Mouse (Mus musculus): ENCODE data around the gene H2-T24. TPM values are rescaled to one million over a fixed set of nuclear protein-coding genes. Genes with fewer than 3 reads are reported as not detected.
"Not testable (repeated sequence)": the region's sequence is repeated elsewhere in the genome, so short reads cannot be mapped to it uniquely, and the experiment has no call there.

The H2-T24 gene
- 3.5 and 3.6 TPM in 2 replicates for polyA plus RNA-seq (2014; fragmentation: Nextera tagmentation; extraction: Ambion mirVana)

GRCm38 (mm10) chr17:36020191-36021073, at the start of gene H2-T24:
TSS of gene H2-T24 (minus strand) at chr17:36020560.
- no peaks in the 10 kb centered on the region for H3K27me3 ChIP-seq (ENCODE audit: control insufficient read depth, insufficient read depth, low read length)
- ATAC-seq (ENCODE audit: insufficient read depth, low FRiP score, low TSS enrichment) = no peak
- peaks cover 2% of the 10 kb centered on the region; the same call in 1 of the 2 replicates for H3K36me3 ChIP-seq (ENCODE audit: control insufficient read depth, insufficient read depth, low read length)
- H3K4me3 ChIP-seq (ENCODE audit: low read depth, low read length) = no peak within 1 kb of the TSS
- no peak for DNase-seq (ENCODE audit: low spot score)
- 0 out of 2 replicates have a peak, but pooled peaks cover 2% of the 10 kb centered on the region for H3K4me1 ChIP-seq (ENCODE audit: control insufficient read depth, insufficient read depth, low read length)
- H3K27ac ChIP-seq (ENCODE audit: low read depth, low read length) = no peak within 1 kb of the TSS
- 0 out of 2 replicates have a peak within 1 kb of the TSS, but pooled peaks have one; percentile 6 for H3K4me2 ChIP-seq (ENCODE audit: low read depth)
- H3K9me3 ChIP-seq (ENCODE audit: control insufficient read depth, low read length) = no peaks in the 10 kb centered on the region
- H3K9ac ChIP-seq (ENCODE audit: low read length) = no peak within 1 kb of the TSS
- WGBS = 50% methylated on average over 15 of the region's 15 CpGs

- ATAC-seq (ENCODE audit: insufficient read depth, low FRiP score, low TSS enrichment) (no peak), DNase-seq (ENCODE audit: low spot score) (peak; percentile 73)
- Histone ChIP-seq H3K4me3 (ENCODE audit: low read depth, low read length) (no peak overlapping the region), H3K9ac (ENCODE audit: low read length) (no peak overlapping the region), H3K36me3 (ENCODE audit: control insufficient read depth, insufficient read depth, low read length) (no peaks in the 10 kb centered on the region), H3K4me2 (ENCODE audit: low read depth) (no peak overlapping the region), H3K27me3 (ENCODE audit: control insufficient read depth, insufficient read depth, low read length) (no peaks in the 10 kb centered on the region), H3K4me1 (ENCODE audit: control insufficient read depth, insufficient read depth, low read length) (no peaks in the 10 kb centered on the region), H3K27ac (ENCODE audit: low read depth, low read length) (no peak overlapping the region), H3K9me3 (ENCODE audit: control insufficient read depth, low read length) (no peaks in the 10 kb centered on the region)
- 20% methylated on average over 2 of the region's 2 CpGs for WGBS
These were observed 40.5 kb upstream of the H2-T24 start for GRCm38 (mm10) chr17:36060829-36061228.

DNA sequence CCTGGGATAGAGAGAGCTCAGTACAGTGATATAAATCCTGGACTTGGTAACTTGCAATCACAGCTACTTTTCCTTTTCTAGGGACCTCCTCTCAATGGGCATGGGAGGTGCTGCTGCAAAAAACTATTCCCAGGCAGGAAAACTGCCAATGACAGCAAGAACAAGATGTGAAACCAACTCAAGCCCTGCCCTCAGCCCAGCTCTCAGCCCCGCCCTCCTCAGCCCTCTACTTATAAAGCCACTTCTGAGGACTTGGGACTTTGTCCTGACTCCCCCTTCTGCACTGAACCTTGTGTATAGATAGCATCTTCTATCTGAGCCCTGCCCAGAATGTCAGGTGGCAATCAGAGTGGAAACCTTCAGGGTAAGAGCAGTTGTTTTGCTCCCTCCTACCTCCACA, 38.0 kb upstream of the H2-T24 start, which contains the start of gene Gm11127:
Gene Gm11127, minus strand, starts transcription at position 10 of the 400 bp plus-strand sequence.
- H3K4me1 ChIP-seq (ENCODE audit: control insufficient read depth, insufficient read depth, low read length); H3K27ac ChIP-seq (ENCODE audit: low read depth, low read length); H3K9me3 ChIP-seq (ENCODE audit: control insufficient read depth, low read length); H3K36me3 ChIP-seq (ENCODE audit: control insufficient read depth, insufficient read depth, low read length); H3K27me3 ChIP-seq (ENCODE audit: control insufficient read depth, insufficient read depth, low read length); H3K9ac ChIP-seq (ENCODE audit: low read length); DNase-seq (ENCODE audit: low spot score); H3K4me3 ChIP-seq (ENCODE audit: low read depth, low read length); ATAC-seq (ENCODE audit: insufficient read depth, low FRiP score, low TSS enrichment); H3K4me2 ChIP-seq (ENCODE audit: low read depth): not testable (repeated sequence)
- WGBS = 63% methylated on average over 1 of the region's 1 CpGs

DNA sequence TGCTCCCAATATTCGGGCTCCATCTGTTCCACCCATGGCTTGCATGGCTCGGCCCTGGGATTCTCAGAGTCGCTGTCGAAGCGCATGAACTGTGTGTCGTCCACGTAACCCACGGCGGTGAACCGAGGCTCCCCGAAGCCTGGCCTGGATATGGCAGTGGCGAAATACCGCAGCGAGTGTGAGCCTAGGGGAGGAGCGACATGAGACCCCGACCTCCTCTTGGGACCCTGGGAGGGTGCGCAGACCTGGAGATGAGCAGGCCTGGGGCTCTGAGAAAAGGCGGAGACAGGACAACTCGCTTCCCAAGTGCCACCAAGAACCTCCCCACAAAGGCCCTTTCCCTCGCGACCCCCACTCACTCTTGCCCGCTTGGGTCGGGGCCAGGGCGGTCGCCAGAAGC, 37.6 kb upstream of the H2-T24 start:
- 90% methylated on average over 23 of the region's 25 CpGs for WGBS
- H3K4me1 ChIP-seq (ENCODE audit: control insufficient read depth, insufficient read depth, low read length); H3K4me3 ChIP-seq (ENCODE audit: low read depth, low read length): not testable (repeated sequence)

GRCm38 (mm10) chr17:36043286-36043685, 22.9 kb upstream of the H2-T24 start:
- DNase-seq (ENCODE audit: low spot score) (no peak), ATAC-seq (ENCODE audit: insufficient read depth, low FRiP score, low TSS enrichment) (no peak)
- H3K36me3 ChIP-seq (ENCODE audit: control insufficient read depth, insufficient read depth, low read length) = no peaks in the 10 kb centered on the region
- peak overlapping the region; percentile 51 for H3K4me2 ChIP-seq (ENCODE audit: low read depth)
- no peaks in the 10 kb centered on the region for H3K27me3 ChIP-seq (ENCODE audit: control insufficient read depth, insufficient read depth, low read length)
- H3K27ac ChIP-seq (ENCODE audit: low read depth, low read length) = no peak overlapping the region
- H3K4me3 ChIP-seq (ENCODE audit: low read depth, low read length) = no peak overlapping the region
- 84% methylated on average over 3 of the region's 3 CpGs for WGBS
- H3K4me1 ChIP-seq (ENCODE audit: control insufficient read depth, insufficient read depth, low read length) = no peaks in the 10 kb centered on the region
- H3K9me3 ChIP-seq (ENCODE audit: control insufficient read depth, low read length) = no peaks in the 10 kb centered on the region
- H3K9ac ChIP-seq (ENCODE audit: low read length) = no peak overlapping the region

More for the DNA sequence above, 37.6 kb upstream of the H2-T24 start:
- DNase-seq (ENCODE audit: low spot score); H3K27me3 ChIP-seq (ENCODE audit: control insufficient read depth, insufficient read depth, low read length); H3K36me3 ChIP-seq (ENCODE audit: control insufficient read depth, insufficient read depth, low read length); ATAC-seq (ENCODE audit: insufficient read depth, low FRiP score, low TSS enrichment); H3K27ac ChIP-seq (ENCODE audit: low read depth, low read length); H3K9me3 ChIP-seq (ENCODE audit: control insufficient read depth, low read length); H3K9ac ChIP-seq (ENCODE audit: low read length); H3K4me2 ChIP-seq (ENCODE audit: low read depth): not testable (repeated sequence)

DNA sequence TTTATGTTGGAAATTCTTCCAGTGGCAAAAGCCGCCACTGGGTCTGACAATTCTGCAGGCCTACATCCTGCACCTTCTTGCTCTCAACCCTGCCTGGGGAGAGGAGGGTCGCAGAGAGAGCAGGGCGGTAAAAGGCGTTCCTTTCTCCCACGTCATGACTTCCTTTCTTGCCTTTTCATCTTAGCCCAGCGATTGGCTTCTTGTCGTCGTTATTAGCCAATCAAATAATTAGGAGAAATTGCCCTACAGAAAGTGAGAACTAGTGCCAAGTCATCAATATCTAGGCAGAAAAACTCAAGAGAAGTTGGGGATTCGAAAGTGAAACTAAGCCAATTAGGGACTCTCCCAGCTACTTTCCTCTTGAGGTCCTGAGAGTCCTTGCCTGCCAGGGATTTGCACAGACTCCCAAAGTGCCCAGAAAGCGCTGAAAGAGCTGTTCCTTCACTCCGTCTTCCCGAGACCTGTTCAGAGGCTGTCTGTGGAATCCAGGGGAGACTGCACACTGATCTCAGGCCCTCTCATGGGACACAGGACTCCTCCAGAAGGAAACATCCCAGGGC, 22.3 kb upstream of the H2-T24 start, which contains the start of the genes H2-T22 and Gm6034:
Gene H2-T22, minus strand, starts transcription at position 138 of the 560 bp plus-strand sequence.
Gene Gm6034, plus strand, starts transcription at position 352 of the 560 bp plus-strand sequence.
- not testable (repeated sequence) for H3K27me3 ChIP-seq (ENCODE audit: control insufficient read depth, insufficient read depth, low read length); H3K36me3 ChIP-seq (ENCODE audit: control insufficient read depth, insufficient read depth, low read length); H3K9me3 ChIP-seq (ENCODE audit: control insufficient read depth, low read length); H3K27ac ChIP-seq (ENCODE audit: low read depth, low read length); H3K4me1 ChIP-seq (ENCODE audit: control insufficient read depth, insufficient read depth, low read length)
- peak within 1 kb of the TSS; percentile 26 for H3K9ac ChIP-seq (ENCODE audit: low read length)
- ATAC-seq (ENCODE audit: insufficient read depth, low FRiP score, low TSS enrichment) (peak; percentile 93), DNase-seq (ENCODE audit: low spot score) (peak; percentile 64)
- peak within 1 kb of the TSS; percentile 51 for H3K4me2 ChIP-seq (ENCODE audit: low read depth)
- WGBS = 2% methylated on average over 12 of the region's 12 CpGs
- peak within 1 kb of the TSS; percentile 26 for H3K4me3 ChIP-seq (ENCODE audit: low read depth, low read length)

GRCm38 (mm10) chr17:36042055-36042454, 21.7 kb upstream of the H2-T24 start:
- H3K27ac ChIP-seq (ENCODE audit: low read depth, low read length); H3K9me3 ChIP-seq (ENCODE audit: control insufficient read depth, low read length); DNase-seq (ENCODE audit: low spot score); H3K27me3 ChIP-seq (ENCODE audit: control insufficient read depth, insufficient read depth, low read length); H3K36me3 ChIP-seq (ENCODE audit: control insufficient read depth, insufficient read depth, low read length); H3K4me1 ChIP-seq (ENCODE audit: control insufficient read depth, insufficient read depth, low read length): not testable (repeated sequence)
- Histone ChIP-seq H3K4me3 (ENCODE audit: low read depth, low read length) (peak overlapping the region; percentile 26), H3K9ac (ENCODE audit: low read length) (peak overlapping the region; percentile 26), H3K4me2 (ENCODE audit: low read depth) (peak overlapping the region; percentile 51)
- peak; percentile 78 for ATAC-seq (ENCODE audit: insufficient read depth, low FRiP score, low TSS enrichment)
- WGBS = 1% methylated on average over 18 of the region's 19 CpGs

DNA sequence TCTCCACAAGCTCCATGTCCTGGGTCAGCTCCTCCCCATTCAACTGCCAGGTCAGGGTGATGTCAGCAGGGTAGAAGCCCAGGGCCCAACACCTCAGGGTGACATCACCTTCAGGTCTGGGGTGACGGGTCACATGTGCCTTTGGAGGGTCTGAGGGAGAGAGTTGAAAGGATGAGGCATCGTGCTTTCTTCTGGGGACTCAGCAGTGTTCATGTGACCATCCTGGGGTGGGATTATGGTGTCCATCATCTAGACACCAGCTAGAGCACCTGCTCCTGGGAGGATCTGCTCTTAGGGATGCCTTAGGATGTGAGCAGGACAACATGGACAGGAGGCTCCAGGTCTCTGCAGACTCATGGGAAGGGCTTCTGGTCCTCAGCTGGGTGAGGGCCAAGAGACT, 20.2 kb upstream of the H2-T24 start:
- H3K4me3 ChIP-seq (ENCODE audit: low read depth, low read length); H3K27ac ChIP-seq (ENCODE audit: low read depth, low read length); ATAC-seq (ENCODE audit: insufficient read depth, low FRiP score, low TSS enrichment); H3K4me2 ChIP-seq (ENCODE audit: low read depth); H3K27me3 ChIP-seq (ENCODE audit: control insufficient read depth, insufficient read depth, low read length); H3K9me3 ChIP-seq (ENCODE audit: control insufficient read depth, low read length); DNase-seq (ENCODE audit: low spot score); H3K4me1 ChIP-seq (ENCODE audit: control insufficient read depth, insufficient read depth, low read length); H3K36me3 ChIP-seq (ENCODE audit: control insufficient read depth, insufficient read depth, low read length); H3K9ac ChIP-seq (ENCODE audit: low read length): not testable (repeated sequence)
- WGBS = 93% methylated on average over 2 of the region's 2 CpGs

Data from neural tube, embryonic 11.5 days (tissue).